Mouse (Mus musculus) small intestine, adult 2 months (tissue): ENCODE measurements around the gene Bspry.

ENCODE experiments used
- CTCF ChIP-seq: fragments of 200-500 bp; IDR thresholded peaks from 2 replicates; pipeline ENCODE4 v1.5.1; 2012; ENCODE audit warnings: low read depth, mild to moderate bottlenecking, control low read depth, inconsistent platforms, low read length, moderate library complexity, mixed read lengths; ENCODE audit not compliant: insufficient replicate concordance, insufficient read length; ENCODE audit errors: extremely low read depth
- POLR2A ChIP-seq: fragments of 200-500 bp; IDR thresholded peaks from 2 replicates; pipeline ENCODE4 v1.6.1; 2012; ENCODE audit warnings: low read depth, mild to moderate bottlenecking, control low read depth, inconsistent platforms, low read length, moderate library complexity

DNA sequence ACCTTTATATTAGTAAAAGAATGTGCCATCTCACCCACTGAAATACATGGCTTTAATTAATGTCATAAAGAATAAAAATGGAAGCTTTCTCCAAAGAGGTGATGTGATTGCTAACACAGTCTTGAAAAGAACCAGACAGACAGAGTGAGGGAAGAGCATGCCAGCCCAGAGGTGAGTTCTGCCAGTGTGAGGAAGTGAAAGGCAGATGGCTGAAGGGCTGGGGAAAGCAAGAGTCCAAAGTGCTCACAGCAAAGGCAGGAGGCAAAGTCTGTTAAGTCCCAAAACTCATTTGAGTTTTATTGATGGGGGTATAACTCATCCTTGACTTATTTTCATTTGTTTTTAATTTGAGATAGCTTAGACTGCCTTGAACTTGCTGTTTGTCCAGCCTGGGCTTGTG, 49.2 kb upstream of the Bspry start:
- TF ChIP-seq POLR2A: no peak
- TF ChIP-seq CTCF: no peak
